10 mouse cellular contexts compared by ENCODE assay signal in the genomic region with DNA sequence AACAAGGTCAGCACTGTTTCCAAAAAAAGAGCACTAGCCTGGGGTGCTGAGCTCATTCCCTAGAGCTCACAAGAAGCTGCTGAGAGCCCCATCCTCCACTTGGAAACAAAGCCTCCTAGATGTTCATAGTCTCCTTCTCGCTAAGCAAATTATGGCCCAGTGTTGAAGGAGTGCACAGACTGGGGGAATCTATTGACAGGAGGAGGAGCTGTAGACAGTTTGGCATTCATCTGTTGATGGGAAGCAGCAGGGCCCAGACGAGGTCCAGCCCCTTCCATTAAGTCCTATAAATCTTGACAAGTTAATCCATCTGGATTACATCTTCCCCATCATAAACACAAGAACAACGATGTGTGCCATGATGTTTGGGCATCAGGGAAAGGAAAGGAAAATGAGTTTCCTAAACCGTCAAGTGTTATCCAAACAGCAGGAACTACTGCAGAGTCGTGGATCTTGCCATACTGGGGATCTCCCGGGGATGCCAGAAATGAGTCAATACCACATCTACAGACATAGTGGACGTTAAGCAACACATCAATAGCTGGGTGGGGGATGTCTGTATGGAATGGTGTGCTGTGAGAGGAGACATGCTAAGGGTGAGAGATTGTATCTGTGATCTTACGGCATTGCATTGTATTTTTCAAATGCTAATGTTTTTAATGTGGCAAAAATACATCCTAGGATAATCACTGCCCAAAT.
A peak's percentile ranks its signal among the peaks of the same experiment; 100 is the strongest.
DNase-seq lines count a peak whose midpoint lies in the region; ATAC-seq lines count a peak whose summit lies in the region.
"Had no signal": no experiment of that assay in that cellular context is flagged by ENCODE, and none has a peak within 500 bp of the region (broad histone marks: within the 10 kb centered on the region; RNA-seq: fewer than 3 reads in every experiment).

No protein-coding gene starts in this region.

- no peak for DNase-seq in frontal cortex, postnatal 36 days (ENCODE audit: low spot score in 2 of 2)
- peak; percentile 19 for DNase-seq in kidney, postnatal 14 days
- DNase-seq in kidney, adult 11 months: no peak
- peak; percentile 14 for DNase-seq in embryo, embryonic 11.5 days (ENCODE audit: low read depth, low spot score)
- DNase-seq in spleen, postnatal 14 days (ENCODE audit: low spot score in 2 of 2): no peak
- no peak for DNase-seq in thymus, postnatal 10 days (ENCODE audit: low spot score in 2 of 2)
- DNase-seq: gastrocnemius, postnatal 14 days; kidney, postnatal 25 days had no signal

- 0 out of 2 replicates have a peak, but pooled peaks have one; percentile 24 for ATAC-seq in frontal cortex, adult (ENCODE audit: low TSS enrichment)
- 0 out of 2 replicates have a peak, but pooled peaks have one; percentile 23 for ATAC-seq in megakaryocyte progenitor cell, adult 5-6 weeks (replicated peaks; ENCODE audit: poor library complexity)

Comparison
In these comparisons a context has a peak if more than half of its experiments do, and no peak if none do; other contexts are left out.
1. DNase-seq: peak in kidney, postnatal 14 days (single experiment) and embryo, embryonic 11.5 days (single experiment); none in frontal cortex, postnatal 36 days (0 of 2), kidney, adult 11 months (single experiment), spleen, postnatal 14 days (0 of 2) and thymus, postnatal 10 days (0 of 2).